Mouse (Mus musculus) frontal cortex, postnatal 36 days (tissue): ENCODE measurements at regions not wholly inside any gene's neighbourhood (a gene's known extent, or its start where the extent isn't known, plus 50 kb on each side); places are given as distances from the start of the nearest gene placed in this dataset.

Experiments
- DNase-seq, 2 experiments: peaks; one replicate each; pipeline ENCODE4 v3.0.0; 2022; ENCODE audit warnings: low spot score in 2 of 2

DNA sequence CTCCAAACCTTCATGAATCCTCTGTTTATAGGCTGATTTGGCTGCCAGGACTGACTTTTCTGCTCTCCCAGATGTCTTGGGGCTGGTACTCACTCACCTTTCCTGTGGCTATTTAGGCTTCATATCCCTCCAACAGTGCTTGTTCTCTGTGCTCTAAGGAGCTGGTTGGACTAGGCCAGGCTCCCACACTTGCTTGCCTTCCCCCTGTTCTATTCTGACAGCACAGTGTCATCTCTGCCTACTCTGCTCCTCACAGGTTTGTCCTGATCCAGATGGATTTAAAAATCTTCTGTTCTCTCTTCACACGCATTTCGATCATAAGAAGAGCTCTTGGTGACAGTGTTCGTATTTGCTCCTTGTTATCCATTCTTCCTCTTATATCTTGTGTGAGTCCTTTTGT, 134.7 kb upstream of the N4bp1 start:
- peak in 1 of 2 experiments; percentile 5 for DNase-seq

DNA sequence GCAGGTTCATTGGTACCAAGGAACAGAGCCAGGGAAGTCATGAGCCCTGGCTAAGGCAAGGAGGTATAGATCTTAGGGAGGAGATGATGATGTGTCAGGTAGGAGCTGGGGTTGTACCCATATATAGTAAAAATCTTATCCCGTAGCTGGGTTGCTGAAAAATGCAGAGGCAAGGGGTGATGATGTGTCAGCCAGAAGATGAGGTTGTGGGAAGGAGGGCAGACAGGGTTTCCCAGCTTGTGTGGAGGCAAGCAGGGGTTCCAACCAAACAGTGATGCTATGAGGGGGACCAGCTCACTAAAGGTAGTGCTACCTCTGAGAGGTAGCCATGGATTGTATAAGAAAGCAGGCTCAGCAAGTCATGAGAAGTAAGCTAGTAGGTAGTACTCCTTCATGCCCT, 90.5 kb upstream of the N4bp1 start:
- DNase-seq, result no peak

DNA sequence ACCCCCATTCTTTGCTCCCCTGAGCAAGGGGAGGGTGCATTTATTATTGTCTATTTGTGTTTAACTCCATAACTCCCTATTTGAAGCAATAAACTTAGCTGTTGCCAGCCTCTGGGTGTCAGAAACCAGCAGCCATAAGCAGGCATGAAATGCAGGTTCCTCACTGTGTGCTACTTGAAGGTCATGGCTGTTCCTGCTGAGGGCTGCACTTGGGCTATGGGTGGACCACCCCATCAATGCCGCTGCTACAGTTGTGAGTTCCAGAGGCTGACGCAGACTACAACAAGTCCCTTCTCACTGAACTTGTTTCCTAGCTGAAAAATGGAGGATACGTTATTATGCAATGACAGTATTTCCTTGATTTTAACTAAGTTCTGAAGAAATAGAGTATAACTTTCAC, 86.7 kb upstream of the N4bp1 start:
- no peak for DNase-seq

DNA sequence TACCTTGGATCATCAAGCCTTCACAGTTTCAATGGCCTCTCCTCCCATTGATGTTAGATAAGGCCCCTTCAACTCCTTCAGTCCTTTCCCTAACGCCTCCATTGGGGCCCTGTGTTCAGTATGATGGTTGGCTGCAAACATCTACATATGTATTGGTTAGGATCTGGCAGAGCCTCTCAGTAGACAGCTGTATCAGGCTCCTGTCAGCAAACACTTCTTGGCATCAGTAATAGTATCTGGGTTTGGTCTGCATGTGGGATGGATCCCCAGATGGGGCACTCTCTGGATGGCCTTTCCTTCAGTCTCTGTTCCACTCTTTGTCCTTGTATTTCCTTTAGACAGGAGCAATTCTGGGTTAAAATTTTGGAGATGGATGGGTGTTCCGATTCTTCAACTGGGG, 84.0 kb upstream of the N4bp1 start:
- DNase-seq, result no peak

DNA sequence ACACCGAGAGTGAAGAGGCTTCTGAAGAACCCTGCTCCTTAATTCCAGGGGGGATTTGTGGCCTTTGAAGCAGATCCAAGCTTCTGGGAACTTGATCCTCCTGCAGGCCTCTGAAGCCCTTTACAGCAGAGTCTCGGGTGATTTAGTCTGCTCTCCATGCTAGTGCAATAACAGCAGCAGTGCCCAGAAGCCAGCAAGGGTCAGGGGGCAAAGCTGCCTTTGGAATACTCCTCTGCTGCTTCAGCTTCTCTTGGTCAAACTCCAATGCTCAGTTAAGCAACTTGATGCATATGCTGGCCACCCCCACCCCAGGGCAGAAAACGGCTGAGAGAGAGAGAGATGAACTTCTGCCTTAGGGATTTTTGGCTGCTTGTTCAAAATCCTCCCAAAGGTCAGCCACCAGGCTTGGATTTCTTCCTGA, 82.8 kb upstream of the N4bp1 start:
- no peak for DNase-seq

DNA sequence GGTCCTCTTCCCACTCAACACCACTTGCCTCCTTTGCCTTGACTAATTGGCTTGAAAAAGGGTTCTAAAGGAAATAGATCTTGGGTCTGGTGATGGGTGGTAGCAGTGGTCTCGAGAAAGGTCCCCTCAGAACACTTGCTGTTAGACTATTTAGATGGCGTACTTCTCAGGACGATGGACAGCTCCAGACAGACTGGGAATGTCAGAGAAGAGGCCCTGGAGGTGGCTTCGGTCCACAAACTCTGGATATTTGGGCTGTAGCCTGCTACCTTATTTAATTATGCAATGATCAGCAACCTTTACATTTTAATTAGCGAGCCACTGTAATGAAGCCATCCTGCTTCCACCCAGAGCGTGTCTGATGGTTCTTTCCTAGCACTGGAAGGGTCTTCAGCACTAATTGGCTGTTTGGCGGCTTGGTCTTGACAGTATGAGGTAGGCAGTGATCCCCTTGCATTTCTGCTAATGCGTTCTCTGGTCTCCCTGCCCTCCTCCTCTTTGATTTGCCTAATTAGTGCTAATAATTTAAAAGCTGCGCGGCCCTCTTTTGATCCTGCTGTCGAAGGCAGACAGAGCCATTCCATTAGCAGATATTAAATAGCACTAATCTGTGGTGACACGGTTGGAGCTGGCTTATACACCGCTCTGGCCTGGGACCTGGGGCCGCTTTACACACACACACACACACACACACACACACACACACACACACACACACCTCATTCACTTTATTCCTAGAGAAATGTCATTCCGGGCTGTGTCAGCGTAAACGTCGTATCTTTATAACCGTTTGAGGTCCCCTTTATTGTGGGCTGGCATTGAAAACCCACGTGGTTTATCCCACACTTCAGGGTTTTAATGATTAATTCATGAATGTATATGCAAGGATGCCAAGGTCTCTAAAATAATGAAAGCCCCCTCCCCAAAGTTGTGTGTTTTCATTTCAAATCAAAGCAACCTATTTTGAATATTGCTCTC, 76.4 kb upstream of the N4bp1 start:
- no peak for DNase-seq
